12 mouse cellular contexts compared by ENCODE assay signal in genomic region chr13:40978652-40979051, GRCm38 (mm10). TPM values are rescaled to one million over a fixed set of nuclear protein-coding genes. Genes with fewer than 3 reads are reported as not detected.
A peak's percentile ranks its signal among the peaks of the same experiment; 100 is the strongest.
DNase-seq lines count a peak whose midpoint lies in the region; ATAC-seq and TF ChIP-seq lines count a peak whose summit lies in the region.
"Had no signal": no experiment of that assay in that cellular context is flagged by ENCODE, and none has a peak within 500 bp of the region (broad histone marks: within the 10 kb centered on the region; RNA-seq: fewer than 3 reads in every experiment).

No protein-coding gene starts in this region.

- no peaks in the 10 kb centered on the region for H3K9me3 ChIP-seq in heart, embryonic 14.5 days (ENCODE audit: control insufficient read depth, low read length)
- no peaks in the 10 kb centered on the region for H3K9me3 ChIP-seq in hindbrain, embryonic 14.5 days (ENCODE audit: control insufficient read depth, low read length)
- H3K9me3 ChIP-seq: limb, embryonic 13.5 days had no signal

- no peak overlapping the region for H3K9ac ChIP-seq in heart, embryonic 14.5 days (ENCODE audit: low read length)
- no peak overlapping the region for H3K9ac ChIP-seq in hindbrain, embryonic 14.5 days
- H3K9ac ChIP-seq: limb, embryonic 13.5 days had no signal

- no peak for TF ChIP-seq CTCF in kidney, adult 2 months (conservative IDR thresholded peaks at IDR 0.05; ENCODE audit: insufficient read depth, insufficient read length, low read depth, low read length)

- WGBS in kidney, adult 2 months, result 71% methylated on average over 4 of the region's 4 CpGs
- WGBS in heart, embryonic 14.5 days, result 54% methylated on average over 4 of the region's 4 CpGs
- 83% methylated on average over 4 of the region's 4 CpGs for WGBS in hindbrain, embryonic 14.5 days

- TF ChIP-seq POLR2A in kidney, adult 2 months (IDR thresholded peaks at IDR 0.05; ENCODE audit: low read depth, low read length), result no peak

- no peak for ATAC-seq in heart, embryonic 14.5 days (ENCODE audit: insufficient number of reproducible peaks, insufficient read depth, low FRiP score, low read depth)
- no peak for ATAC-seq in hindbrain, embryonic 14.5 days (ENCODE audit: low FRiP score)
- no peak for ATAC-seq in erythroid progenitor cell, adult 5-6 weeks (replicated peaks; ENCODE audit: low FRiP score, poor library complexity, severe bottlenecking)
- ATAC-seq: hindbrain, postnatal 0 days had no signal

- peak overlapping the region; percentile 85 for H3K27ac ChIP-seq in kidney, adult 2 months (ENCODE audit: insufficient read depth, low read depth, low read length)
- H3K27ac ChIP-seq in brown adipose tissue, adult 24 weeks (replicated peaks; ENCODE audit: low read depth, low read length), result peak overlapping the region; percentile 92
- H3K27ac ChIP-seq in heart, embryonic 14.5 days (replicated peaks in 1 of 2; ENCODE audit: control insufficient read depth in 1 of 2, insufficient read depth in 1 of 2, low read depth in 2 of 2, low read length in 2 of 2), result peak overlapping the region; percentile 34 to 74; a peak in 3 of 4 replicates
- no peak overlapping the region for H3K27ac ChIP-seq in hindbrain, embryonic 14.5 days
- H3K27ac ChIP-seq: hindbrain, postnatal 0 days; limb, embryonic 13.5 days had no signal

- no peak overlapping the region for H3K4me3 ChIP-seq in kidney, adult 2 months (ENCODE audit: insufficient read depth, low read depth, low read length)
- H3K4me3 ChIP-seq in brown adipose tissue, adult 24 weeks (ENCODE audit: insufficient read depth, low read depth, low read length), result peak overlapping the region; percentile 3; the same call in 1 of the 2 replicates
- H3K4me3 ChIP-seq in heart, embryonic 14.5 days (ENCODE audit: control insufficient read depth in 1 of 2, insufficient read depth in 1 of 2, low read depth in 1 of 2, low read length in 2 of 2), result no peak overlapping the region
- H3K4me3 ChIP-seq in hindbrain, embryonic 14.5 days (replicated peaks; ENCODE audit: low read length), result no peak overlapping the region
- H3K4me3 ChIP-seq: limb, embryonic 13.5 days had no signal

- no peak overlapping the region for H3K4me2 ChIP-seq in heart, embryonic 14.5 days (ENCODE audit: low read length)
- H3K4me2 ChIP-seq in hindbrain, embryonic 14.5 days (replicated peaks), result no peak overlapping the region
- H3K4me2 ChIP-seq: limb, embryonic 13.5 days had no signal

- DNase-seq in kidney, adult 2 months, result peak; percentile 68
- DNase-seq in kidney, postnatal 4 days, result no peak
- peak; percentile 29 to 57 for DNase-seq in kidney, postnatal 36 days
- DNase-seq in hindbrain, embryonic 14.5 days (ENCODE audit: low spot score), result no peak
- no peak for DNase-seq in left cerebral cortex, adult 11 months (ENCODE audit: low spot score)
- DNase-seq: adrenal gland, postnatal 14 days; cerebellum, adult 11 months had no signal

- H3K4me1 ChIP-seq in kidney, adult 2 months (ENCODE audit: control insufficient read depth, insufficient read depth, low read length), result peaks cover 5% of the 10 kb centered on the region; the same call in 1 of the 2 replicates
- H3K4me1 ChIP-seq in brown adipose tissue, adult 24 weeks (ENCODE audit: control insufficient read depth, insufficient read depth, insufficient read length, low read length), result peaks cover 6% of the 10 kb centered on the region; the same call in 1 of the 2 replicates
- H3K4me1 ChIP-seq in heart, embryonic 14.5 days (ENCODE audit: control insufficient read depth in 2 of 2, insufficient read depth in 2 of 2, low read length in 2 of 2), result no peaks in the 10 kb centered on the region
- H3K4me1 ChIP-seq in hindbrain, embryonic 14.5 days (replicated peaks; ENCODE audit: control insufficient read depth, insufficient read depth, low read length), result no peaks in the 10 kb centered on the region
- H3K4me1 ChIP-seq: limb, embryonic 13.5 days had no signal

- no peaks in the 10 kb centered on the region for H3K36me3 ChIP-seq in kidney, adult 2 months (ENCODE audit: control insufficient read depth, insufficient read depth, low read length)
- H3K36me3 ChIP-seq in heart, embryonic 14.5 days (ENCODE audit: control insufficient read depth, insufficient read depth, low read length), result no peaks in the 10 kb centered on the region
- H3K36me3 ChIP-seq in hindbrain, embryonic 14.5 days (replicated peaks; ENCODE audit: control insufficient read depth, insufficient read depth), result no peaks in the 10 kb centered on the region
- H3K36me3 ChIP-seq: limb, embryonic 13.5 days had no signal

- no peaks in the 10 kb centered on the region for H3K27me3 ChIP-seq in kidney, adult 2 months (replicated peaks; ENCODE audit: control insufficient read depth, insufficient read depth, low read length)
- H3K27me3 ChIP-seq in heart, embryonic 14.5 days (ENCODE audit: control insufficient read depth, insufficient read depth, low read length), result no peaks in the 10 kb centered on the region
- no peaks in the 10 kb centered on the region for H3K27me3 ChIP-seq in hindbrain, embryonic 14.5 days (ENCODE audit: control insufficient read depth, insufficient read depth, low read length)
- H3K27me3 ChIP-seq: limb, embryonic 13.5 days had no signal

RNA-seq across cellular contexts. Expression of gene Pak1ip1, which starts 22.2 kb away (rescaled TPM):
- 32.0 and 33.9 TPM in 2 replicates for polyA plus RNA-seq in kidney, adult 2 months (2012; rRNA removed)
- polyA plus RNA-seq in brown adipose tissue, adult 24 weeks (2012; ENCODE audit: insufficient read depth, insufficient read length, missing spikeins), result 53.0 and 58.3 TPM in 2 replicates
- 52.1 and 54.6 TPM in 2 replicates for polyA plus RNA-seq in heart, embryonic 14.5 days (2014; fragmentation: Nextera tagmentation; extraction: Ambion mirVana)
- 57.0 and 65.8 TPM in 2 replicates for polyA plus RNA-seq in hindbrain, embryonic 14.5 days (2014; fragmentation: Nextera tagmentation; extraction: Ambion mirVana)
- 46.5 and 88.0 TPM in 2 replicates for total RNA-seq in erythroid progenitor cell, adult 5-6 weeks (2015; ENCODE audit: low replicate concordance)
- 63.4 and 63.5 TPM in 2 replicates for total RNA-seq in erythroid progenitor cell, adult 5-6 weeks (2017; ENCODE audit: low replicate concordance)

RNA-seq across cellular contexts. Expression of gene Tmem14c, which starts 37.4 kb away (rescaled TPM):
- polyA plus RNA-seq in kidney, adult 2 months (2012; rRNA removed), result 132 and 175 TPM in 2 replicates
- polyA plus RNA-seq in brown adipose tissue, adult 24 weeks (2012; ENCODE audit: insufficient read depth, insufficient read length, missing spikeins), result 595 and 651 TPM in 2 replicates
- polyA plus RNA-seq in heart, embryonic 14.5 days (2014; fragmentation: Nextera tagmentation; extraction: Ambion mirVana), result 245 and 252 TPM in 2 replicates
- 136 and 147 TPM in 2 replicates for polyA plus RNA-seq in hindbrain, embryonic 14.5 days (2014; fragmentation: Nextera tagmentation; extraction: Ambion mirVana)
- total RNA-seq in erythroid progenitor cell, adult 5-6 weeks (2015; ENCODE audit: low replicate concordance), result 628 and 784 TPM in 2 replicates
- 461 and 723 TPM in 2 replicates for total RNA-seq in erythroid progenitor cell, adult 5-6 weeks (2017; ENCODE audit: low replicate concordance)

Comparison
In these comparisons a context has a peak if more than half of its experiments do, and no peak if none do; other contexts are left out.
1. DNase-seq: peak in kidney, adult 2 months (single experiment) and kidney, postnatal 36 days (2 of 2); none in kidney, postnatal 4 days (0 of 2), hindbrain, embryonic 14.5 days (single experiment) and left cerebral cortex, adult 11 months (single experiment).